Mouse (Mus musculus): ENCODE measurements at regions not wholly inside any gene's neighbourhood (a gene's known extent, or its start where the extent isn't known, plus 50 kb on each side); places are given as distances from the start of the nearest gene placed in this dataset.

- DNase-seq = no peak
Measured at GRCm38 (mm10) chr3:143786889-143787288, 418.1 kb downstream of the Lmo4 start.

- peak; percentile 3 for DNase-seq
Measured at GRCm38 (mm10) chr3:143784353-143784791, 420.6 kb downstream of the Lmo4 start.

DNA sequence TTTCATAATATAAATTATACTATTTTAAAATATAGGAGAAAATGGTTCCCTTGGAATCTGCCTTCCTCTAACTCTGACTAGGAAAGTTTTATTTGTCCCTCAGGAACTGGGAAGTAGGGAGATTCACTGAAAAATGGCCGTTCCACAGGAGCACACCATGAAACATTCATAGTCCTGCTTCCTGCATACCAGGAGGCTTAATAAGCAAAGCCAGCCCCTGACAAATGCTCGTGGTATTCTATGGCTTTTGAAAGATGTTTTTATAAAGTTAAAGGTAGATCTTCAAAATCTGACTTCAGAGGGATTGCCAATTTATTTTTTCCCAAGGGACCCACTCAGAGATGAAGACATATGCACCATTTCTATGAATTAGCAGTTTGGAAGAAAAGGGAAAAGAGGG, 426.9 kb downstream of the Lmo4 start:
- no peak for DNase-seq

DNA sequence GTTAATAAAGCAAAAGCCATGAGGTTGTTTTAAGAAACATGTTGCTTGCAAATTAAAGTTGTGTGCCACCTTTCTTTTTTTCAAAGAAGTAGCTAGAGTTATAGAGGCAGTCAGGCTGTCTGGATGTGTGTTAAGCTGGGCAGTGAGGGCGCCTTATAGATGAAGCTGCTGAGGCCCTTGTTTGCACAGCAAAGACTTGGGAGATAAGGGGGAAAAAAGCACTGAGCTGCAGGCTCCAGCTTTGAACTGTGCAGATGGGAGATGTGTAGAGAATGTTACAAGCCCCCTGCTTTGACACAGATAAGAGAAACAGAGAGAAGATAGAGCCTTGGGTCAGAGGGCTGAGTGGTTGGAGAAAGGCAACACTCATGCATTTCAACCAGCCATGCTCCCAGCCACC, 445.7 kb downstream of the Lmo4 start:
- DNase-seq = no peak

GRCm38 (mm10) chr3:143753197-143753596, 451.8 kb downstream of the Lmo4 start:
- DNase-seq = no peak

DNA sequence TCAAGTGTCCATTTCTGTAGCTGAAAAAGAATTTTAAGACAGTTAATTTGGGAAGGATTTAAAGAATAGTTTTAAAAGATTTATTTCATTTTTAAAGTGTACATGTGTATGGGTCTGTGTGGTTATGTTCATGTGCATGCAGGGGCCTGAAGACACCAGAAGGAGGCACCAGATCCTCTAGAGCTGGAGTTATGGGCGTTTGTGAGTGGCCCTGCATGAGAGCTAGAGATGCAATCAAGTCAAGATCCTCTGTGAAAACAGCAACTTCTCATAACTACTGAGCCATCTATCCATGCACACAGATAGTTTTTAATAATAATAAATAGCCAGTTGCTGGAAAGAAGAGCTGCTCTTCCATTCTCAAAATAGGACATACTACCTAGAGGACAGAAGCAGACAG, 452.4 kb downstream of the Lmo4 start:
- DNase-seq = no peak

- DNase-seq = no peak
Measured at GRCm38 (mm10) chr3:143750128-143750527, 454.9 kb downstream of the Lmo4 start.

DNA sequence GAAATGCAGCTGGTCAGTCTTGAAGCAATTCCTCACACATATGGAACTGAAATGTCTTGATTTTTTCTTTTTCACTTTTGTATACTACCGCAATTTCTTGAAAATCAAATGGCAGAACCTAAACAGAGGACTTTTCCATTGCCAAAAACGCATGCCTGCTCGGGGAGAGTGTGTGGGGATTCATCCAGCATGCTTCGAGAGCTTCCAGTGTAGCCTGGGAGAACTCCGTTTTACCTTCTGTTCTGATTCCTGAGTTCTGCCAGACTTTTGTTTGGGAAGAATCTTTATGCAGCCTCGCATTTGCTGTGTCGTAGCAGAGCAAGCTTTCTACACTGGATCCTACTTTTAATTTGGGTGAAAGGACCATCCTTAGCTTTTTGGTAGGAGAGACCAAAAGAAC, 461.4 kb downstream of the Lmo4 start:
- DNase-seq = no peak

DNA sequence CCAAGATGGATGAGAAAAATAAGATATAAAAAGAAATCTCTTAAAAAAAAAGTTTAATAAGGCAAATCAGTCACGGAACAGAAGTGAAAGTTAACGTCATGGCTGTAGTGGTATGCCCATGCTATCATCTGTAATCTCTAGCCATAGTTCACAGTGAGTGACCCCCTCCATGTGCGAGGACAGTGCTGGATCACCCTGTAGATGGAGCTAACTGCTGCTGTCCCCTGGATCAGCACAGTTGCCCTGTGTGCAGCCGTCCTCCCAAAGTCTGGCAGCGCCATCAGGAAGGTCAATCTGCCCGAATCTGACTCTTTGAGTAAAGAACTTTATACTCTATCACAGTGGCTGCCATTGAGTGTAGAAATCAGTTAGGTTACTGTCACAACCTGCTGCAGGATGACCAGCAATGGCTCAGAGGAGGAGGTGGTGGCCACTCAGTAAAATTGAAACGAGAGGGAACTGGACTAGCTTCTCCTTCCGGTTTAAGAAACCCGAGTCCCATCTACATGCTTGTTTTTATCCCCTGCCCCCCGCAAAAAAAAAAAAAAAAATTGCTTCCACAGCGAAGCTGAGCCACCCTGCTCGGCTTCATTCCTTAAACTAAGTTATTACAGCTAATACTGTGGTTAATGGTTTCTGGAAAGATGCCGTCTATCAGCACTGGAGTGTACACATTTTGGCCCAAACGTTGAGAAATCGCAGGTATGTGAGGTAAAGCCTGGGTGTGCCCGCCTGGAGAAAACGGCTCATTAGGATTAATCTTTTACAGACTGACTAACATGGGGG, 462.0 kb downstream of the Lmo4 start:
- peak; percentile 11 for DNase-seq

GRCm38 (mm10) chr3:143738676-143739075, 466.3 kb downstream of the Lmo4 start:
- no peak for DNase-seq

DNA sequence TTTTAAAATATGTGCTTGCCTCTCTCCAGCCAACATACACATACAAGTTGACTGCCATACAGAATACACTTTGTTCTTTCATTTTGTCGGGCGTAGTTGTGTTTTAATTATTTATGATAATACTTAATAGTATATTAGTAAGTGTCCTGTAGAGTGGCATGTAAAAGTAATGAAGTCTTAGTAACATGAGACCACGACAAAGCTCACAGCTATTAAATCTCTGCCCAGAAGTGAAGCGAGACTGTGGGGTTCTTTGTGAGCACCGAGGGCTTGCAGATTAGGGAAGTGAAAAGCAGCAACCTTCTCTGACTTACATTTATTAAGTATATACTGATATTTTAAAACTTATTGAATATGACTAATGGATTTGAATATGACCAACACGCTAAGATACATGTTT, 467.2 kb downstream of the Lmo4 start:
- DNase-seq = no peak

GRCm38 (mm10) chr3:143736651-143737398, 468.2 kb downstream of the Lmo4 start:
- DNase-seq = no peak

DNA sequence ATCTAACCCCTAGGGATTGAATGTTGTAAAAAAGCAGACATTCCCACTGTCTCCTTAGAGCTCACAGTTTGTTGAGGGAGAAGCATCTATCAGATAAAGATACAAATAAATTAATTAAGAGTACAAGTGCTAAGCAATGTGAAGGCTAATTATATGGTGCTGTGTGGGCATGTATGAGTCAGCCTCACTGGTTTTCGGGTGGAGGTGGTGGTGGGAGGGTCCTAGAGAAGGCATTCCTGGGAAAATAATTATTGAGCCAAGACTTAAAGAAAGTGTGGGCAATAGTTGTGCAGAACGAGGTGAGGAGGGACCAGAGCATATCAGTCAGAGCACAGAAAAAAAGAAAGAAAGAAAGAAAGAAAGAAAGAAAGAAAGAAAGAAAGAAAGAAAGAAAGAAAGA, 470.2 kb downstream of the Lmo4 start:
- DNase-seq = no peak

- DNase-seq = no peak
Measured at GRCm38 (mm10) chr3:143732966-143733725, 471.9 kb downstream of the Lmo4 start.

DNA sequence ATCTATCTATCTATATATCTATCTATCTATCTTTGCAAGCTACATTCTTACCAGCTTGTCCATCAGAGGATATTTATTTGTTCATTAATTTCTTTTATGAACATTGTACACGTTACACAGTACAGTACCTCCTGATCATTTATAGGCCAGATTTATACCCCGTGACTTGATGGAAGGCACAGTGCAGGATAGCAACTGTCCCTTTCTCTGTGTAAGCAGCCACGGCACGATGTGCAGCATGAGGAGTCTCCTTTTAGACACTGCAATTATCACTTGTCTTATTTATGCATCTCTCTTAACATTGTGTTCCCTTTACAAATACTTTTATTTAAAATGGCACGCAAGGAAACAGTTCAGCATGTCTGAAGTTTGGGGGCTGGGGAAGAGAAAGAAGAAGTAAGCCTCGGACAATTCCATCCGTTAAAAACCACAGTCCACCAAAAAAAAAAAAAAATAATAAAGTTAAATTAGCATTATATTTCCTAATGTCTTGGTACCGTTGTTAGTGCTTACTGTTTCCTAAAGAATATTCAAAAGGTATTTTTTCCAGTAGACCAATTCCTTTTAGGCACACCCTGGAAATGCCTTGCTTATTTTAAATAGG, 475.4 kb downstream of the Lmo4 start:
- DNase-seq = no peak

DNA sequence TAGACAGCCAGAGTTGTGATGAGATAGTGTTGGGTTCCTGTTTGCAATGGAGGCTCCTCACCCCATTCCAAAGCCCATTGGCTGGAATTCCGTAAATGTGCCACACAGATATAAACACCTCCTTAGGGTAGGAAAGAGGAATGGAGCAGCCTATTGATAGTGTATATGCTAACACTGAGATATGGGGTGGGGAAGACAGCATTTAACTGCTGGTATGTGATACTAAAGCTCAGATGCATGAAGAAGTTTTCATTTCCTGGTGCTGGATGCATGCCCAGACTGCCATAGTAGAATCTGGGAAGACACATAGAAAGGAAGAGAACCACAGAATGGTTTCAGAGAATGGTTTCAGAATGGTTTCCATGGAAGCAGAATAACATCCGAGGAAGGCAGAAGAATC, 482.4 kb downstream of the Lmo4 start:
- no peak for DNase-seq

DNA sequence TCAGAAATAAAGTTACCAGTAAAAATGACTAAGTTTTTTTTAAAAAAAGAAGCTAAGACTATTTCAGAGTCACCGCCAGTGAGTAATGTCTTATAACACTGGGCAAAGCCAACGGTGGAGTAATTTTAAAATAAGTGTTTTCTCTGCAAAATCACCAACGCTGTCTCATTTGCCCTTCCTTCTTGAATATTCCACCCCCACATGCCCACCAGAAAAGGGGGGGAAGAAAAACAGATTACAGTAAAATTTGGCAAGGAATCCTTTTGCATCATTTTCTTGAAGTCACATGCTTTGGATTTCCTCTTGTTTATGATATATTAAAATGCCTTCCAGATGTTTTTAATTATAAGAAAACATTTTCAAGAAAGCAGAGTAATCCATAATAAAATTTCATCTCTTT, 482.9 kb downstream of the Lmo4 start:
- no peak for DNase-seq

DNA sequence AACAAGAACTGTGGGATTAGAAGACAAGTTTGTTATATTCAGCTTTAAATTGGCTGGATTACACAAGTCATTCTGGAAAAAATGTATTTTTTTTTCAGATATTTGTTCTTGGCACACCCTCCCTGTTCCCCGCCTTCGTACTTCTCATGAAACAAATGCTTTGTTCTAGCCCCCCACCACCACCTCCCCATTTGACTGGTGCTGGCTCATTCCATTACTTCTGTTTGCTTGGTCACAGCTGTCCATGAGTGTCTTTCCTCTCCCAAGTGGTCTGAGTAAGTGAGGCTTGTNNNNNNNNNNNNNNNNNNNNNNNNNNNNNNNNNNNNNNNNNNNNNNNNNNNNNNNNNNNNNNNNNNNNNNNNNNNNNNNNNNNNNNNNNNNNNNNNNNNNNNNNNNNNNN, 491.8 kb downstream of the Lmo4 start:
- no peak for DNase-seq

DNA sequence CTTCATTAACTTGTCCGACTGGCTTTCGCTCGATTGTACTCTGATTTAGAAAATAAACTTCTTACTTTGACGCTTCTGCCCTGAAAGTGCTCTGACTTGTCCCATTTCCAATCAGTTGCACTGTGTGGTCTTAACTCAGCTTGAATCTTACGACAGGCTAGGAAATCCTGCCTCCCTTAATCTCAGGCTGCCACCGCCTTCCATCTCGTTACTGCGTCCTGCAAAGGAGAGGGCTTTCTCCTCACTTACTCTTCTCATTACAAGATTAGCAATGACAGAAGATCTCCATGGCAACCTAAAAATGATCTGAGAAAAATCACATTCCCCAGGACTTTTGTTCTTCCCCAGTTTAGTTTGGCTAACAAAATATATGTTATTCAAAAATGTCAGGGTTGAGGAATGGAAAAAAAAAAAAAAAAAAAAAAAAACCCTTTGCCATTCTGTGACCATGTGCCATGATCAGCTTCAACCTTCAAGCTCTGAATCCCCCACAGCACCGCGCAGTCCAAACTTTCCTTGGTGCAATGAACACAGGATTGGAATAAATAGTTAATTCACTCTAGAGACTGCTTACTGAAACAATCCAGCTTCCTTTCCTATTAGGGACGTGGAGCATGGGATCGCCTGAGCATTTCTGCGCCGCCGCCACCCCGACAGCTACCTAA, 494.1 kb downstream of the Lmo4 start:
- DNase-seq = no peak

DNA sequence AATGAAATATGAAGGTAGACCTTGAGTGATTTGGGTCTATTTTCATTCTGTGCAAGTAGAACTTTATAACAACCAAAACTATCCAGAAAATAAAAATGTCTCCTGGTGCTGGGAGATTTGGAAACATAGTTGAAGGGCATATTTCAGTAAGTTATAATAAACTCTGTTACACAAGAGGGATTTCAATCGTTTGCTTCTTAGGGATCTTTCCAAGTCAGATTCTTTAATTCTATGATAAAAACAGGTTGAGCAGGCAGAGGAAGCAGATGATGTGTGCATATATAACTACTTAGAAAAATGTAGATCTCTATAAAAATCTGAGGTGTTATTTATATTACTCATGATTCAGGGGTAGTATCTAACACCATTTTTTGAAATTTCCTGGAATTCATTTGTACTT, 498.3 kb downstream of the Lmo4 start:
- no peak for DNase-seq

DNA sequence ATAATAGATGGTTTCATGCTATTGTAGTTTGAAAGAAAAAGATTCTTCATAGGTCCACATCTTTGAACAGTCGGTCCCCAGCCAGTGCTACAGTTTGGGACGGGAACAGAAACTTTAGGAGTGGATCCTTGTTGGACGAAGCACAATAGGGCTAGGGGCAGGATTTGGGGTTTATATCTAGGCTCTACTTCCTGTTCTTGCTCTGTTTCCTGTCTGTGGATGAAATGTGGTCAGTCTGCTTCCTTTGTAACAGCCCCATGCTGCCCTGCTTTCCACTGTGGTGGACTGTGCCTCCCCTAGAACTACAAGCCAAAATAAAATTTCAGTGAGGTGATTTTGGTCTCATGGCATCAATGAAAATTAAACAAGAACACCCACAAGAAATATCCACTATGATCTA, 510.2 kb downstream of the Lmo4 start:
- DNase-seq = no peak

- DNase-seq = no peak
Measured at GRCm38 (mm10) chr3:143685742-143686141, 519.3 kb downstream of the Lmo4 start.

DNA sequence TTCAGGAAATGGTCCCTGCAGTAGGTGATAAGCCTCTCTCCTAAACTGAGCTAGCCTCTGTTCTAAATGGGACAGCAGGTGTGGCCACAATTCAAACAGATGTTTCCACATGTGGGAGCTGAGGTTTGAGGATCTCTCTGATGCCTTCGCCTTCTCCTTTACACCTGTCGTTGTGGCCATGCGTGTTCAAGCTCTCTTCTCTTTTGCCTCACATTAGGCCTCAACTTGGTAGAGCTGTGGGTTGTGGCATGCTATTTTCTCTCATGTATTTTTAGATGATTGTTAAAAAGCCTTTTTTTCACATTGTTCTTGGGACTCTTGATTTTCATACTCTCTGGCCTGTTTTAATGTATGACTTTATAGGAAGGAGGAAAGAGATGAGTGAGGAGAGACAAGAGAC, 526.8 kb downstream of the Lmo4 start:
- no peak for DNase-seq
